Mouse (Mus musculus): ENCODE results near the gene Pafah2.

DNA sequence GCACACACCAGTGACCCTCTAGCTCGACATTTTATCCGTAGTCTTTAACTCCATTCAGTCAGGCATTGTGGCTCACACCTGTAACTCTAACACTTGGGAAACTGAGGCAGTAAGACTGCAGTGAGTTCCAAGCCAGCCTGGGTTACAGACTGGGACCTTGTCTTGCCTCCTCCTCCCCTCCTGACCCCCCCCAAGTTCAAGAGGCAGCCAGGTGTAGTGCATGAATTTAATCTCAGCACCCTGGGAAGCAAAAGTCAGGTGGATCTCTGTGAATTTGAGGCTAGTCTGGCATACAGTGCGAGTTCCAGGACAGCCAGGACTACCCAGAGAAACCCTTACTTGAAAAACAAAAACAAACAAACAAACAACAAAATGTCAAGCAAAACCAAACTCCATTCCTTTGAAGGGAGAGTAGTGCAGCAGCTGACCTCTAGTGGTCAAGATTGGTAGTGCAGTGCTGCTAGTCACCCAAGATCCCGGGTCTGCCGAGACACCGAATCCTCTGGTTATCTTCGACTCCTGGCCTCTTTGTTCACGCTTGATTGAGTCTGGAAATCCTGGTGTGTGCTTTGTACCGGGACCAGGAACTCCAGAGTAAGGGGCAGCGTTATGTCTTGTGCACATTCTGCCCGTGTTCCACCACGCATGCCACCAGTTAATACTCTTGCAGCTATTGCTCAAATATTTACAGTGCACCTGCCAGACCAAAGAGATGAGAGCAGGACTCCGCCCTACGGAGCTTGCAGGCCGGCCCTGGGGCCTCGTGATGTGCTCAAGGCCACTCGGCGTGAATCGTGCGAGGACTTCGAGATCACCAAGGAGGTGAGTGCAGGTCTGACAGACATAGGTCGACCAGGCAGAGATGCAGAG is 39.3 kb upstream of the Pafah2 start:
- peak; percentile 95 for TF ChIP-seq CTCF (IDR thresholded peaks at IDR 0.05; ENCODE audit: low read depth)
- no peak for TF ChIP-seq EP300 (IDR thresholded peaks at IDR 0.05; ENCODE audit: low read depth)
